Mouse (Mus musculus) frontal cortex, adult (tissue): Measurements from ENCODE around the gene Gstm5.
"Not testable (repeated sequence)": the region's sequence is repeated elsewhere in the genome, so short reads cannot be mapped to it uniquely, and the experiment has no call there.

Source experiments
- ATAC-seq: cut with Nextera tagmentation; 2 replicates; pipeline ENCODE4 v1.9.2; 2017; ENCODE audit warnings: mild to moderate bottlenecking, moderate library complexity, mixed read lengths; ENCODE audit not compliant: low TSS enrichment

Gstm5 gene

GRCm38 (mm10) chr3:107895720-107896569, at the start of gene Gstm5:
Gene Gstm5 (plus strand): TSS chr3:107895821.
- peak; percentile 99 for ATAC-seq

GRCm38 (mm10) chr3:107846175-107846574, 49.4 kb upstream of the Gstm5 start:
- no peak for ATAC-seq

- no peak for ATAC-seq
These were observed 48.8 kb upstream of the Gstm5 start for GRCm38 (mm10) chr3:107846835-107847234.

GRCm38 (mm10) chr3:107848126-107848525, 47.5 kb upstream of the Gstm5 start:
- peak; percentile 87 for ATAC-seq

GRCm38 (mm10) chr3:107849000-107849692, 46.5 kb upstream of the Gstm5 start:
- ATAC-seq = no peak

- ATAC-seq = no peak
These were observed 46.0 kb upstream of the Gstm5 start for GRCm38 (mm10) chr3:107849693-107850031.

- ATAC-seq = no peak
These were observed 45.1 kb upstream of the Gstm5 start for GRCm38 (mm10) chr3:107850418-107851031.

GRCm38 (mm10) chr3:107852786-107853185, 42.8 kb upstream of the Gstm5 start:
- no peak for ATAC-seq

- ATAC-seq = peak; percentile 66
These were observed 42.1 kb upstream of the Gstm5 start for GRCm38 (mm10) chr3:107853232-107854181.

GRCm38 (mm10) chr3:107855368-107855767, 40.3 kb upstream of the Gstm5 start:
- no peak for ATAC-seq

GRCm38 (mm10) chr3:107857646-107858045, 38.0 kb upstream of the Gstm5 start:
- ATAC-seq = no peak

GRCm38 (mm10) chr3:107861483-107861882, 34.1 kb upstream of the Gstm5 start:
- ATAC-seq = not testable (repeated sequence)

- no peak for ATAC-seq
These were observed 33.1 kb upstream of the Gstm5 start for GRCm38 (mm10) chr3:107862471-107862870.

GRCm38 (mm10) chr3:107863471-107863870, 32.1 kb upstream of the Gstm5 start:
- ATAC-seq = no peak

GRCm38 (mm10) chr3:107863898-107864603, 31.6 kb upstream of the Gstm5 start:
- peak; percentile 72 for ATAC-seq

- no peak for ATAC-seq
These were observed 30.1 kb upstream of the Gstm5 start for GRCm38 (mm10) chr3:107865364-107866091.

- peak; percentile 69 for ATAC-seq
These were observed 28.5 kb upstream of the Gstm5 start for GRCm38 (mm10) chr3:107867086-107867485.

- ATAC-seq = no peak
These were observed 27.2 kb upstream of the Gstm5 start for GRCm38 (mm10) chr3:107868452-107868851.

- ATAC-seq = peak; percentile 60
These were observed 26.5 kb upstream of the Gstm5 start for GRCm38 (mm10) chr3:107869097-107869496.

GRCm38 (mm10) chr3:107869925-107870324, 25.7 kb upstream of the Gstm5 start:
- ATAC-seq = no peak
